Mouse (Mus musculus): ENCODE data around the gene Fbxl15.

GRCm38 (mm10) chr19:46326756-46327305, 1.2 kb upstream of the Fbxl15 start, which contains the start of gene Psd:
- TF ChIP-seq POLR2A (IDR thresholded peaks at IDR 0.05; ENCODE audit: extremely low read depth, insufficient read depth, low read length), result no peak; the same call in none of the 2 replicates
- no peak for TF ChIP-seq CTCF (IDR thresholded peaks at IDR 0.05; ENCODE audit: extremely low read depth, insufficient read depth, low read length)

Measured in cortical plate, adult 2 months (tissue).